Mouse (Mus musculus): ENCODE results near the gene Aff3.

The Aff3 gene

GRCm38 (mm10) chr1:38384457-38385121 is 280.2 kb downstream of the Aff3 start:
- DNase-seq, result no peak

GRCm38 (mm10) chr1:38384010-38384409 is 280.7 kb downstream of the Aff3 start:
- DNase-seq, result no peak

- no peak for DNase-seq
Measured at GRCm38 (mm10) chr1:38382683-38383082, 282.1 kb downstream of the Aff3 start.

- DNase-seq, result no peak
Measured at GRCm38 (mm10) chr1:38377930-38378329, 286.8 kb downstream of the Aff3 start.

GRCm38 (mm10) chr1:38369166-38369565 is 295.6 kb downstream of the Aff3 start:
- DNase-seq, result no peak

- DNase-seq, result peak; percentile 87
Measured at GRCm38 (mm10) chr1:38368081-38368689, 296.6 kb downstream of the Aff3 start.

GRCm38 (mm10) chr1:38367404-38368080 is 297.2 kb downstream of the Aff3 start:
- DNase-seq, result peak; percentile 77

GRCm38 (mm10) chr1:38363856-38364255 is 300.9 kb downstream of the Aff3 start:
- peak; percentile 66 for DNase-seq

GRCm38 (mm10) chr1:38362275-38362674 is 302.5 kb downstream of the Aff3 start:
- peak; percentile 90 for DNase-seq

GRCm38 (mm10) chr1:38358797-38359349 is 305.9 kb downstream of the Aff3 start:
- DNase-seq, result peak; percentile 95

- peak; percentile 91 for DNase-seq
Measured at GRCm38 (mm10) chr1:38357933-38358796, 306.6 kb downstream of the Aff3 start.

GRCm38 (mm10) chr1:38354585-38354984 is 310.2 kb downstream of the Aff3 start:
- DNase-seq, result peak; percentile 41

- DNase-seq, result peak; percentile 64
Measured at GRCm38 (mm10) chr1:38347346-38347745, 317.4 kb downstream of the Aff3 start.

GRCm38 (mm10) chr1:38334206-38334605 is 330.5 kb downstream of the Aff3 start:
- DNase-seq, result peak; percentile 87

GRCm38 (mm10) chr1:38332919-38333318 is 331.8 kb downstream of the Aff3 start:
- DNase-seq, result no peak

GRCm38 (mm10) chr1:38324206-38324605 is 340.5 kb downstream of the Aff3 start:
- no peak for DNase-seq

GRCm38 (mm10) chr1:38321861-38322260 is 342.9 kb downstream of the Aff3 start:
- peak; percentile 97 for DNase-seq

GRCm38 (mm10) chr1:38320971-38321305 is 343.8 kb downstream of the Aff3 start:
- peak; percentile 83 for DNase-seq

- DNase-seq, result no peak
Measured at GRCm38 (mm10) chr1:38320126-38320970, 344.4 kb downstream of the Aff3 start.

- peak; percentile 1 for DNase-seq
Measured at GRCm38 (mm10) chr1:38318614-38319013, 346.1 kb downstream of the Aff3 start.

- DNase-seq, result peak; percentile 68
Measured at GRCm38 (mm10) chr1:38315992-38316391, 348.8 kb downstream of the Aff3 start.

GRCm38 (mm10) chr1:38310496-38310895 is 354.3 kb downstream of the Aff3 start:
- DNase-seq, result peak; percentile 71
